Mouse (Mus musculus): Measurements from ENCODE around the gene Dnah3. TPM values are rescaled to one million over a fixed set of nuclear protein-coding genes. Genes with fewer than 3 reads are reported as not detected.

Gene Dnah3
- polyA plus RNA-seq, 1 experiment: not detected

GRCm38 (mm10) chr7:119875776-119876440, 219.2 kb downstream of the Dnah3 start:
- peaks cover 1% of the 10 kb centered on the region; the same call in 1 of the 2 replicates for H3K4me1 ChIP-seq (ENCODE audit: control insufficient read depth, insufficient read depth, low read length)
- no peak for TF ChIP-seq CTCF (IDR thresholded peaks at IDR 0.05; ENCODE audit: control insufficient read depth, insufficient read depth, low read length)
- TF ChIP-seq POLR2A (IDR thresholded peaks at IDR 0.05; ENCODE audit: borderline replicate concordance, control insufficient read depth, low read depth, low read length): no peak
- WGBS: 79% methylated on average over 3 of the region's 3 CpGs
- no peak overlapping the region for H3K4me3 ChIP-seq (replicated peaks; ENCODE audit: control insufficient read depth, low read depth, low read length)
- H3K27ac ChIP-seq (ENCODE audit: control insufficient read depth, insufficient read depth, low read depth, low read length, poor library complexity): no peak overlapping the region

GRCm38 (mm10) chr7:119873050-119873449, 222.0 kb downstream of the Dnah3 start:
- TF ChIP-seq CTCF (IDR thresholded peaks at IDR 0.05; ENCODE audit: control insufficient read depth, insufficient read depth, low read length) (no peak), POLR2A (IDR thresholded peaks at IDR 0.05; ENCODE audit: borderline replicate concordance, control insufficient read depth, low read depth, low read length) (no peak)
- Histone ChIP-seq H3K4me3 (replicated peaks; ENCODE audit: control insufficient read depth, low read depth, low read length) (no peak overlapping the region), H3K27ac (ENCODE audit: control insufficient read depth, insufficient read depth, low read depth, low read length, poor library complexity) (no peak overlapping the region), H3K4me1 (ENCODE audit: control insufficient read depth, insufficient read depth, low read length) (peaks cover 1% of the 10 kb centered on the region; the same call in 1 of the 2 replicates)
- 75% methylated on average over 2 of the region's 2 CpGs for WGBS

Other genes starting within 250 kb of the Dnah3 start
- 2.3 and 4.4 TPM in 2 replicates for gene Lyrm1, start 199.4 kb downstream of the Dnah3 start, polyA plus RNA-seq (2011; ENCODE audit: insufficient read depth, insufficient read length, low replicate concordance, missing spikeins)
- gene Dcun1d3, start 199.0 kb downstream of the Dnah3 start, polyA plus RNA-seq (2011; ENCODE audit: insufficient read depth, insufficient read length, low replicate concordance, missing spikeins): 2.7 and 7.9 TPM in 2 replicates
- 1.4 and 2.7 TPM in 2 replicates for gene Tmem159, start 7.1 kb upstream of the Dnah3 start, polyA plus RNA-seq (2011; ENCODE audit: insufficient read depth, insufficient read length, low replicate concordance, missing spikeins)
- gene Zp2, start 50.0 kb upstream of the Dnah3 start, polyA plus RNA-seq (2011; ENCODE audit: insufficient read depth, insufficient read length, low replicate concordance, missing spikeins): not detected in 2 replicates
- gene Anks4b, start 78.6 kb upstream of the Dnah3 start, polyA plus RNA-seq (2011; ENCODE audit: insufficient read depth, insufficient read length, low replicate concordance, missing spikeins): not detected in 2 replicates
- 1.1 TPM in 1 of 2 replicates, not detected in the other for gene Crym, start 106.8 kb upstream of the Dnah3 start, polyA plus RNA-seq (2011; ENCODE audit: insufficient read depth, insufficient read length, low replicate concordance, missing spikeins)
- gene Abca14, start 108.7 kb upstream of the Dnah3 start, polyA plus RNA-seq (2011; ENCODE audit: insufficient read depth, insufficient read length, low replicate concordance, missing spikeins): not detected in 2 replicates
- gene Abca15, start 233.4 kb upstream of the Dnah3 start, polyA plus RNA-seq (2011; ENCODE audit: insufficient read depth, insufficient read length, low replicate concordance, missing spikeins): not detected in 2 replicates